Comparison of ENCODE assay signal across 9 mouse cellular contexts in genomic region chr1:193448793-193449393, GRCm38 (mm10).
DNase-seq lines count a peak whose midpoint lies in the region; ATAC-seq and TF ChIP-seq lines count a peak whose summit lies in the region.
"Had no signal": no experiment of that assay in that cellular context is flagged by ENCODE, and none has a peak within 500 bp of the region (broad histone marks: within the 10 kb centered on the region; RNA-seq: fewer than 3 reads in every experiment).

No protein-coding gene starts in this region.

- no peaks in the 10 kb centered on the region for H3K27me3 ChIP-seq in heart, embryonic 13.5 days (replicated peaks)
- H3K27me3 ChIP-seq in embryonic facial prominence, embryonic 10.5 days (replicated peaks; ENCODE audit: low read depth, poor library complexity, severe bottlenecking) = 0 out of 2 replicates have a peak, but pooled peaks cover 3% of the 10 kb centered on the region
- H3K27me3 ChIP-seq in intestine, embryonic 16.5 days (replicated peaks; ENCODE audit: control insufficient read depth, insufficient read depth, low read length) = no peaks in the 10 kb centered on the region
- H3K27me3 ChIP-seq: liver, embryonic 15.5 days had no signal

- no peak for TF ChIP-seq CTCF in layer of hippocampus, adult 2 months (conservative IDR thresholded peaks at IDR 0.05)

- DNase-seq in heart, postnatal 10 days = no peak
- DNase-seq in layer of hippocampus, adult 2 months (ENCODE audit: low spot score in 2 of 2) = no peak
- DNase-seq in layer of hippocampus, adult 9-11 months = no peak
- no peak for DNase-seq in embryonic facial prominence, embryonic 10.5 days (ENCODE audit: low spot score)
- DNase-seq in yolk sac, embryonic 10.5 days (ENCODE audit: low spot score) = no peak
- no peak for DNase-seq in spleen, postnatal 4 days (ENCODE audit: low spot score in 2 of 2)

- no peaks in the 10 kb centered on the region for H3K36me3 ChIP-seq in heart, embryonic 13.5 days
- no peaks in the 10 kb centered on the region for H3K36me3 ChIP-seq in embryonic facial prominence, embryonic 10.5 days (replicated peaks)
- no peaks in the 10 kb centered on the region for H3K36me3 ChIP-seq in intestine, embryonic 16.5 days (ENCODE audit: control insufficient read depth, insufficient read depth, low read length)
- H3K36me3 ChIP-seq: liver, embryonic 15.5 days had no signal

- H3K9me3 ChIP-seq in heart, embryonic 13.5 days = no peaks in the 10 kb centered on the region
- no peaks in the 10 kb centered on the region for H3K9me3 ChIP-seq in embryonic facial prominence, embryonic 10.5 days
- H3K9me3 ChIP-seq in intestine, embryonic 16.5 days (ENCODE audit: control insufficient read depth, low read length) = no peaks in the 10 kb centered on the region
- H3K9me3 ChIP-seq: liver, embryonic 15.5 days had no signal

- H3K4me1 ChIP-seq in heart, embryonic 13.5 days = peaks cover 50% of the 10 kb centered on the region
- H3K4me1 ChIP-seq in embryonic facial prominence, embryonic 10.5 days = peaks cover 24% of the 10 kb centered on the region
- H3K4me1 ChIP-seq in intestine, embryonic 16.5 days (ENCODE audit: control insufficient read depth, insufficient read depth, low read length) = peaks cover 11% of the 10 kb centered on the region

- no peak overlapping the region for H3K4me2 ChIP-seq in heart, embryonic 13.5 days
- no peak overlapping the region for H3K4me2 ChIP-seq in intestine, embryonic 16.5 days (ENCODE audit: low read depth, low read length)
- H3K4me2 ChIP-seq: liver, embryonic 15.5 days had no signal

- ATAC-seq in heart, embryonic 13.5 days (ENCODE audit: extremely low read depth, insufficient number of reproducible peaks, low FRiP score, low TSS enrichment) = no peak; the same call in 1 of the 2 replicates
- ATAC-seq in intestine, embryonic 16.5 days = peak; percentile 85

- no peak overlapping the region for H3K4me3 ChIP-seq in heart, embryonic 13.5 days
- H3K4me3 ChIP-seq in layer of hippocampus, adult 2 months = no peak overlapping the region
- H3K4me3 ChIP-seq in embryonic facial prominence, embryonic 10.5 days = no peak overlapping the region
- H3K4me3 ChIP-seq in intestine, embryonic 16.5 days (ENCODE audit: low read length) = no peak overlapping the region
- H3K4me3 ChIP-seq: liver, embryonic 15.5 days had no signal

- intact Hi-C loops in heart, postnatal 10 days (cut with DNase I) = loop anchor here (2.0 to 10.0 kb wide), 4 partner anchors 62 to 776 kb away; no protein-coding TSS in a partner anchor

- no peak overlapping the region for H3K9ac ChIP-seq in heart, embryonic 13.5 days
- H3K9ac ChIP-seq in intestine, embryonic 16.5 days (ENCODE audit: low read depth, low read length) = no peak overlapping the region
- H3K9ac ChIP-seq: liver, embryonic 15.5 days had no signal

- H3K27ac ChIP-seq in heart, embryonic 13.5 days (replicated peaks) = peak overlapping the region; percentile 77
- H3K27ac ChIP-seq in layer of hippocampus, adult 2 months = peak overlapping the region; percentile 24; the same call in 1 of the 2 replicates
- peak overlapping the region; percentile 86 for H3K27ac ChIP-seq in embryonic facial prominence, embryonic 10.5 days (replicated peaks)
- H3K27ac ChIP-seq in intestine, embryonic 16.5 days (ENCODE audit: low read length) = 0 out of 2 replicates have a peak overlapping the region, but pooled peaks have one; percentile 24
- H3K27ac ChIP-seq: liver, embryonic 15.5 days had no signal

- WGBS in heart, embryonic 13.5 days = 37% methylated on average over 3 of the region's 3 CpGs
- 71% methylated on average over 3 of the region's 3 CpGs for WGBS in embryonic facial prominence, embryonic 10.5 days
- 32% methylated on average over 3 of the region's 3 CpGs for WGBS in intestine, embryonic 16.5 days

Comparison
In these comparisons a context has a peak if more than half of its experiments do, and no peak if none do; other contexts are left out.
1. H3K27ac ChIP-seq: peak in every context shown above with its lines; median percentile 86 in embryonic facial prominence, embryonic 10.5 days; 77 in heart, embryonic 13.5 days; 24 in layer of hippocampus, adult 2 months; 24 in intestine, embryonic 16.5 days.